Mouse (Mus musculus) adrenal gland, postnatal 14 days (tissue): ENCODE results near the gene Pgpep1l. TPM values are rescaled to one million over a fixed set of nuclear protein-coding genes. Genes with fewer than 3 reads are reported as not detected.

Source experiments
- DNase-seq: peaks from one replicate; pipeline ENCODE4 v3.0.0; 2021; ENCODE audit warnings: mixed read lengths
- total RNA-seq: library from RNA; stranded (reverse); gene quantifications from 2 replicates; pipeline ENCODE4 v1.2.3, GENCODE M21; 2021

The Pgpep1l gene
- total RNA-seq, 1 experiment from 2014 or later: not detected

GRCm38 (mm10) chr7:68259523-68260081 lies 4.4 kb downstream of the Pgpep1l start:
- DNase-seq: no peak

DNA sequence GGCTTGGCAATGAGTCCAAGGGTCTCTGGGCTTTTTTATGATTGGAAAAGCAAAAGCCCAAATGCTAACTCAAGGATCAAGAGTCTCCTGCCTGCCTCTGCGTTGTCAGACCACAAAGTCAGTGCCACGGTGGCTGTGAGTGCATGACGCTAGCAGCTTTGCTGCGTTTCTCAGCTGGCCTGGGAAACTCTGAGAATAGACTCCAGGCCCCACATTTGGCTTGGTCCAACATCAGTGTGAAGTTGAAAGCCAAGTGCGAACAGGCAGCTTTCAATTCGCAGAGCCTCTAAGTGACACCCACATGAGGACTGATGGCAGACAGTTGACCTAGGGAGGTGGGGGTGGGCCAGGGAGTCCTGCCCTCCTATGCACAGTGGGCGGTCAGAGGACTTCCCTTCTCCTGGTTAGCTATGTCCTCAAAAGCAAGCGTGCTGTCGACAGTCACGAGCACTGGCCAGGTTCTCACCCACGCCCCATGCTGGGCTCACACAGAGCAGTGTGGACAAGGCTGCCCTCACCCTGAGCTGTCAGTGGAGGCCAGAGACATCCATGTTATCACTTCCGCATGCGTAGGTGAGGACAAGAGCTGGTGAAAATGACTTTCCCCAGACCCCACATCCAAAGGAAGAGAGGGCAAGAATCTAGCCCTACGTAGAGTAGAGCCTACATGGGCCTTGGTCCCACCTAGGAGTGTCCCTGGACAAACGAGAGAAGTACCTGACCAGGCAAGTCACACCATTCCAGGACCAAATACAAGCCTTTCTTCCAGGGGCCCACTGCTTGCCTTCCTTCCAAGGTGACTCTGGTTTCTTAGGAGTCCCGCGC lies 5.5 kb downstream of the Pgpep1l start:
- DNase-seq: no peak

DNA sequence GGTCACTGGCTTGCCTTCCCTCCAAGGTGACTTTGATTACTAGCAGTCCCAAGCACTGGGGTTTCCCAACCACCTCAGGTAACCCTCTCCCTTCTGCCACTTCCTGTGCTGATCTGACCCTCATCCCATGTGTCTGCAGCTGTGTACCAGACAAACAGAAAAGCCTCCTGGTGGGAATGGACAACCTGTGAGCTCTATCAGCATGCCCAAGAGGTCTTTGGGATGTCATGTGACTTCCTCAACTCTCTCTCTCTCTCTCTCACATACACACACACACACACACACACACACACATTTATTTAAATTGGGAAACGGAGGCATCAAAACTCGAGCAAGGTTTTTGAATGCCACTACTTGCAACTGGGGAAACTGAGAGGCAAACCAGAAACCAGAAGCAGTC lies 6.3 kb downstream of the Pgpep1l start:
- DNase-seq: no peak

GRCm38 (mm10) chr7:68250902-68251301 lies 13.1 kb downstream of the Pgpep1l start:
- no peak for DNase-seq

GRCm38 (mm10) chr7:68250411-68250810 lies 13.6 kb downstream of the Pgpep1l start:
- no peak for DNase-seq

DNA sequence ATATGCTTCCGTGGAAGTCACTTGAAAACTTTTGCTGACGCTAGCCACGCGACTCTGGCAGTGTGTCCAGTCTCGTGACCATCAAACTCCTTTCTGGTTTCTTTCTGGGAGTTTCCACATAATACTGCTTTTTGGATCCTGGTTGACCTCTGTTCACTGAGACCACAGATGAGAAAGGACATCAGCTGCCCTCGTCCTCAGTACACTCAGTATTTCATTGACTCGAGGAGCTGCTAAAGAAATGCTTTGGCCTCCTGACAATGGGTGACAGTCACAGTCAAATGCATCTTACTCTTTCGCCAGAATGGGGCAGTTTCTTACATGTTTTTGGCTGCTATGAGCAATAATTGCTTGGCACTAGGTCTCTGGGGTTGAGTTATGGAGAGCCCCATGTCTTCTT lies 17.8 kb downstream of the Pgpep1l start:
- no peak for DNase-seq

DNA sequence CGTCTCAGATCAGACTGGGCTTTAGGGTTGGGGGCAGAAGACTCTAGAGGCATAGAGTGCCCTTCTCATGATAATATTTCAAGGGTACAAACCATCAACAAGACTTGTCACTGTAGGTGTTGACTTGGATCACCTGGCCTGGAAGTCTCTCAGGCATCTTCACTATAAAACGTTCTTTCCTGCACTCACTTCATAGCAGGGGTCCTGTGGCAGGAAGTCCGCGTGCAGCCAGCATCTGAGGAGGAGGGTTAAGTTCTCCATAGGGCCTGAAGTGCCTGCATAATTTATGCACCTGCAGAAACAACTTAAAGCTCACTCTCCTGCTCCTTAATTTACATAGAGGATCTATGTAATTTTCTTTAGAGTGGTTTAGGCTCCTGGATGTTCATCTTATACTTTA lies 18.4 kb downstream of the Pgpep1l start:
- DNase-seq: no peak

- DNase-seq: no peak
These were observed 22.8 kb downstream of the Pgpep1l start for GRCm38 (mm10) chr7:68241205-68241604.

GRCm38 (mm10) chr7:68239220-68239827 lies 24.7 kb downstream of the Pgpep1l start:
- DNase-seq: no peak

GRCm38 (mm10) chr7:68236817-68237216 lies 27.2 kb downstream of the Pgpep1l start:
- no peak for DNase-seq

DNA sequence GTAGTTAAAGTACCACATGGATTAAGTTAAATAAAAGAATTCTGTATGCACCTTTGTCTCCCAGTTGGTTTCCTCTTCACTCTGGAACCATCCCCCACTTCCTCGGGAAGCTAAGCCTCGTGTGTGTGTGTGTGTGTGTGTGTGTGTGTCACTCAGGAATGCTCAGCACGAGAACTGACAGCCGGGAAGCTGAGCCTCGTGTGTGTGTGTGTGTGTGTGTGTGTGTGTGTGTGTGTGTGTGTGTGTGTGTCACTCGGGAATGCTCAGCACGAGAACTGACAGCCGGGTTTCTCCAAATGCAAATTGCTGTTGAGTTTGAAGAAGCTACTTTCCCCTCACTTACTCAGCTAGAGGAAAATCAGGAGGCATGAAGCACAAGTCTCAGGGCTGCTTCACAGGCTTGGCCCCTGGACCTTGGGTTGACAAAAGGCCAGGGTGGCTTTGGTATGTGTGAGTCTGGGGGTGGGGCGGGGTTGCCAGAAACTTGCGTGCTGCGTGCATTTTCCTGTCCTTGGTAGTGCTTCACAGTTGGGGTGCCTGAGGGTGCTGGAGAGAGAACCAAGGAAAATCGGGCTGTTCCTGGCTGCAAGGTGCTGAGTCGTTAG lies 30.3 kb downstream of the Pgpep1l start:
- DNase-seq: peak; percentile 54

DNA sequence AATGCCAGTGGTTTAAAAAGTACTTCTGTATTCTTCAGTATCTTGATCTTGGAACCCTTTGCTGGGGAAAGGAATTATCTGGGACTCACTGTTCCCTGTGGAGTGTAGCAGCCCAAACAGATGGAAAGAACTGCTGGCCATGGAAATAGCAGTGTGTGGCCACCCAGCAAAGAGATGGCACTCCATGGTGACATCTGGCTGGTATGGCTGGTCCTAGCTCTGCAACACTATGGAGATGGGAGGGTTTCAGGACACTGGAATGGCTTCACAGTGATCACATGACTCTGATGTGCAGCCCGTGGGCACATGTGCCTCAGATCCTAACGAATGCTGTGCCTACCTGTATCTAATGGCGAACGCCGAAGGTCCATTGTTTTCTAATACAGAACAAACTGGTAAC lies 31.5 kb downstream of the Pgpep1l start:
- peak; percentile 2 for DNase-seq

- DNase-seq: peak; percentile 20
These were observed 33.2 kb downstream of the Pgpep1l start for GRCm38 (mm10) chr7:68230831-68231230.

- no peak for DNase-seq
These were observed 35.5 kb downstream of the Pgpep1l start for GRCm38 (mm10) chr7:68228491-68228890.

GRCm38 (mm10) chr7:68227621-68228020 lies 36.4 kb downstream of the Pgpep1l start:
- no peak for DNase-seq

- DNase-seq: no peak
These were observed 37.0 kb downstream of the Pgpep1l start for GRCm38 (mm10) chr7:68227021-68227420.

DNA sequence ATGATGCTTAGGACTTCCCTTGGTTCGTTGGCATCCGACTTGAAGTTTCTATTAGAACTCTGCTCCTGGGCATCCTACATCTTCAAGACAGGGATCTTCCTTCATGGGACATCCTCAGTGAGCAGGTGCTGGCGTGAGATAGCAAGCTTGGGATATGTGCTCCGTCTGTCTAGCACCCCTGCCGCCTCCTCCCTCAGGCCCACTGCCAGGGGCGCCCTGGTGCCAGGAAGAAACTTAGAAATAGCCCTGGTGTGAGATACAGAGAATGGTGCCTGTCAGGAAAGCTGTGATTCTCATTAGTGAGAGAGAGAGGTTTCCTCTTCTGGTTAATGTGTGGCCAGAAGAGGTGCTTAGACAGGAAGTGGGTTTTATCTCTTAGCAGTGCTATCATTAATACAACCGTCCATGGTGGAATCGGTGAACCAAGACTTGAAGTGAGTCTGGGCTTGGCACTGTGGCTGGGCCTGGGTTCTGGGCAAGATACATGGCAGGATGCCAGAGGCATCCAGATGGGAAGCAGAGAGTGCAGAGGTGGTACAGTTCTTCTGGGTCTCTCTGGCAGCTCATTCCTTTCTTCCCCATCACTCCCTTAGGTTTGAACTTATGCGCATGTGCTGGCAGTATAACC lies 38.5 kb downstream of the Pgpep1l start:
- no peak for DNase-seq

DNA sequence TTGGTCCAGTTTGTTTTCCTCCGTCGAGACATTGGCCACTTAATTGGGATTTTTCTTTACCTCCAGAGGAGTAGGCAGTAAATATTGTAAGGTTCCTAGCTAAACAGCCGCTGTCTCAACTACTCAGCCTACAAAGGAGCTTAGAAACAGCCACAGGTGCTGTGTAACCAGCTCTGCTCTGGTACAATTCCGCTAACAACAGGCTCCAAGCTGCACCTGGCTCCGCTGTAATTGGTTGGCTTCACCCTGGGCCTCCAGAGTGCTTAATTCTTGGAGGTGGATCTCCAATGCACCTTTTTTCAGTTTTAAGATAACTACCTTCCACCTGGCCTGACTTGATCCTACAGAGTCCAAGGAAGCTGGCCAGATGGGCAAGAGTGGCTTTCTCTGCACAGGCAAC lies 40.0 kb downstream of the Pgpep1l start:
- DNase-seq: no peak

GRCm38 (mm10) chr7:68223356-68223808 lies 40.7 kb downstream of the Pgpep1l start:
- peak; percentile 46 for DNase-seq

DNA sequence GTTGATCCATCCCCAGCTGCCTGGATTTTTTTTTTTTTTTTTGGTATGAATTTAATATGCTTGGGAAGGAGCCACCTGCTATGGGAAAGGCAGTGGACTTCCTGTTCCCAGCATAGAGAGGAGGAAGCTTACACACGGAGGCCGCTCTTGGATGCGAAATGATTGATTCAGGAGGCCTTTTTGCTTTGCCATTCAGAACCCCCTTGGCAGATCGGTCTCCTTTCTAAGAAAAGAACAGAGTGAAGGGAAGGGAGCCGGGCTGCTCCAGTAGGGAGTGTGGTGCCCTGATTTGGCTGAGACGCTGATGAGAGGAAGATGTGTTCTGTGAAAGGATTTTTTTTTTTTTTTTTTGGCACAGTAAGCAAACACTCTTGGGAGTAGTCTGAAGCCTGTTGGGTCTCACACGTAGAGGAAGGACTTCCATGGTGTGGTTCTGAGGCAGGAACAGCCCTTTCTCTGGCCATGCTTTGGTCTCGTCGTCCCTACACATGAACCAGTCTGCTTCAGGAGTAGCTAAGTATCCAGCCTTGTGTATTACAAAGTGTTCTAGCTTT lies 42.3 kb downstream of the Pgpep1l start:
- no peak for DNase-seq

DNA sequence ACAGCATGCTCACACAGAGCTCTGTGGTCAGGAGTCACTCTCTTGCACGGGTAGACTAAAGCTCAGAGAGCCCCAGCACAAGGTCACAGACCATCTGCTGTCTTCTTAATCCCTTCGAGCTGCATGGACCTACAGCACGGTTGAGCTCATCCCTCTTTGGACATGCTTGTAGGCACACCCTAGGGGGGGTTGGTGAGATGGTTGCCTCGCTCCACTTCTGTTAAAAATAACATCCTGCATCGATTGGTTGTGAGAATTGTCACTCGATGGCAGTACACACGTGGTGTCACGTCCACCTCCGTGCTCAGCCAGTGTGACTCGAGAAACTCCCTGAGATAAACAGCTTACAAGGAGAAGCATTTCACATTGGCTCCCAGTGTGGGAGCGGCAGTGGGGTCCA lies 45.2 kb downstream of the Pgpep1l start:
- DNase-seq: no peak

DNA sequence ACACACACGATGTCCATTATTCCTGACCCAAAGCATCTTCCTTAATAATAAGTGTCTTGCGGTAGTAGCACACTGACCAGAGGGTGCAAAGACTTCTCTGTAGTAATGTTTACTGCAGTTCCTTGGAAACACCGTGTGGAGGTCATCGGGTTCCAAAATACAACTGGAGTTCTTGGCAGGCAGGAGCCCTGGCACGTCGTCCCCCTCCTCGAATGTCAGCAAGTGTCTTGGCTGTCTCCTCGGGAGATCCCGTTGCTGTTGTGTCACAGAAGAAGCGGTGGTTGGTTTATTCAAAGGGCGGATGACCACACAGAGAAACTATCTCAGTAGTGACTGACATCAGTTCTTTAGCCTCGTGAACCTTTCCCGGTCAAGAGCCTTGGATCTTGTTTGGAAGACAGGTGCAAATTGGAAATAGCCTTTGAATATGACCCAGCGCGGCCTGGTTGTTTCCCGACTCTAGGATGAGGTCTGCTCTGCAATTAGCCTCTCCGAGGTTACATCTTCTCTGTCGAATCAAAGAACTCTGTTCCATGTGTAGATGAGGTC lies 48.4 kb downstream of the Pgpep1l start:
- peak; percentile 28 for DNase-seq
